Mouse (Mus musculus) embryonic facial prominence, embryonic 14.5 days (tissue): ENCODE measurements around the gene Cox19. TPM values are rescaled to one million over a fixed set of nuclear protein-coding genes. Genes with fewer than 3 reads are reported as not detected.
A peak's percentile ranks its signal among the peaks of the same experiment; 100 is the strongest.
"Not testable (repeated sequence)": the region's sequence is repeated elsewhere in the genome, so short reads cannot be mapped to it uniquely, and the experiment has no call there.

Source experiments
- ATAC-seq: fragments of 200-750 bp; cut with Nextera tagmentation; 2 replicates; pipeline ENCODE4 v1.8.0; 2017; ENCODE audit warnings: low read depth, moderate number of reproducible peaks, moderate TSS enrichment
- DNase-seq: peaks from one replicate; pipeline ENCODE4 v3.0.0-alpha.2; 2015; ENCODE audit warnings: low spot score
- H3K27ac ChIP-seq: fragments of 300-500 bp; sonication (generic); replicated peaks from 2 replicates; pipeline ENCODE4 v1.5.1; 2014; ENCODE audit warnings: low read depth, mild to moderate bottlenecking, low read length, moderate library complexity
- H3K27me3 ChIP-seq: fragments of 300-500 bp; sonication (generic); replicated peaks from 2 replicates; pipeline ENCODE4 v1.6.1; 2014; ENCODE audit warnings: low read length; ENCODE audit not compliant: control insufficient read depth, insufficient read depth
- H3K36me3 ChIP-seq: fragments of 300-500 bp; sonication (generic); 2 replicates; pipeline ENCODE4 v1.6.1; 2014; ENCODE audit warnings: low read length, mixed read lengths; ENCODE audit not compliant: control insufficient read depth, insufficient read depth
- H3K4me1 ChIP-seq: fragments of 300-500 bp; sonication (generic); 2 replicates; pipeline ENCODE4 v1.6.1; 2014; ENCODE audit warnings: antibody characterized with exemption, low read length; ENCODE audit not compliant: control insufficient read depth, insufficient read depth
- H3K4me2 ChIP-seq: fragments of 300-500 bp; sonication (generic); 2 replicates; pipeline ENCODE4 v1.6.1; 2014; ENCODE audit warnings: low read depth, mild to moderate bottlenecking, low read length, moderate library complexity, mixed read lengths
- H3K4me3 ChIP-seq: fragments of 300-500 bp; sonication (generic); 2 replicates; pipeline ENCODE4 v1.5.1; 2014; ENCODE audit warnings: low read depth, mild to moderate bottlenecking, low read length
- H3K9ac ChIP-seq: fragments of 300-500 bp; sonication (generic); 2 replicates; pipeline ENCODE4 v1.6.1; 2014; ENCODE audit warnings: low read depth, mild to moderate bottlenecking, low read length, moderate library complexity, mixed read lengths
- H3K9me3 ChIP-seq: fragments of 300-500 bp; sonication (generic); 2 replicates; pipeline ENCODE4 v1.6.1; 2016; ENCODE audit warnings: low read length; ENCODE audit not compliant: control insufficient read depth
- WGBS: fragments of 180-500 bp; shearing (Covaris S2); extraction: QIAGEN DNeasy Blood & Tissue Kit; methylation state at CpG from one replicate; pipeline ENCODE4 v1.1.7; 2014; 5-methylcytosine and 5-hydroxymethylcytosine counted together
- polyA plus RNA-seq: library from polyadenylated mRNA; unstranded; fragments of >200 nt; fragmentation: Nextera tagmentation; extraction: Ambion mirVana; gene quantifications from 2 replicates; pipeline ENCODE4 v1.2.1, GENCODE M21; 2014

Gene Cox19
- polyA plus RNA-seq, 1 experiment from 2014 or later, result 107 TPM

DNA sequence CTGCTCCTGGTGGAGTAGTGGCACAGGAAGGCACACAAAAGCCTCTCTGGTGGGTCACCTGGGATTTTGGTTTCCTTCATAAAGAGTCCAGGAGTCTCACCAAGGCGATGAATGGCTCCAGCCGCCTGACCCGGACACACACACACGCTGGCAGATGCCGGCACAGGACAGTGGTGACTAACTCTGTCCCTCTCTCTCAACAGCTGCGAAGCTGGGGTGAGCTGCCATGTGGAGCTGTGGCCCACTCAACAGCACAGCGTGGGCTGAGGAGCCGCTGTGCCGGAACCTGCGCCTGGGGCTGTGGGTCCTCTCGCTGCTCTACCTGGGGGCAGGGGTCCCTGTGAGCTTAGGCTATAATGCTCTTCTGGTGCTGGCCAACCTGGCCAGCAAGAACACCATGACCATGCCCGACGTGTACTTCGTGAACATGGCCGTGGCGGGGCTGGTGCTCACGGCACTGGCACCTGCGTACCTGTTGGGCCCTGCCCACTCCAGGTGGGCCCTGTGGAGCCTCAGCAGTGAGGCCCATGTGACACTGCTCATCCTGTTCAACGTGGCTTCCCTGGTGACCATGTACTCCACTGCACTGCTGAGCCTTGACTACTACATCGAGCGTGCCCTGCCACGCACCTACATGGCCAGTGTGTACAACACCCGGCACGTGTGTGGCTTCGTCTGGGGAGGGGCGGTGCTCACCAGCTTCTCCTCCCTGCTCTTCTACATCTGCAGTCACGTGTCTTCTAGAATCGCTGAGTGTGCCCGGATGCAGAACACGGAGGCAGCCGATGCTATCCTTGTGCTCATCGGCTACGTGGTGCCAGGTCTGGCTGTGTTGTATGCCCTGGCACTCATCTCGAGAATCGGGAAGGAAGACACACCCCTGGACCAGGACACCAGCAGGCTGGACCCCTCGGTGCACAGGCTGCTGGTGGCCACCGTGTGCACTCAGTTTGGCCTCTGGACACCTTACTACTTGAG lies 41.3 kb upstream of the Cox19 start:
- Histone ChIP-seq H3K36me3 (0 out of 2 replicates have a peak, but pooled peaks cover 4% of the 10 kb centered on the region), H3K27ac (no peak overlapping the region), H3K9ac (no peak overlapping the region), H3K4me2 (no peak overlapping the region), H3K4me3 (no peak overlapping the region), H3K4me1 (peaks cover 13% of the 10 kb centered on the region), H3K27me3 (no peaks in the 10 kb centered on the region), H3K9me3 (no peaks in the 10 kb centered on the region)
- WGBS, result 93% methylated on average over 35 of the region's 37 CpGs
- ATAC-seq (no peak), DNase-seq (no peak)

DNA sequence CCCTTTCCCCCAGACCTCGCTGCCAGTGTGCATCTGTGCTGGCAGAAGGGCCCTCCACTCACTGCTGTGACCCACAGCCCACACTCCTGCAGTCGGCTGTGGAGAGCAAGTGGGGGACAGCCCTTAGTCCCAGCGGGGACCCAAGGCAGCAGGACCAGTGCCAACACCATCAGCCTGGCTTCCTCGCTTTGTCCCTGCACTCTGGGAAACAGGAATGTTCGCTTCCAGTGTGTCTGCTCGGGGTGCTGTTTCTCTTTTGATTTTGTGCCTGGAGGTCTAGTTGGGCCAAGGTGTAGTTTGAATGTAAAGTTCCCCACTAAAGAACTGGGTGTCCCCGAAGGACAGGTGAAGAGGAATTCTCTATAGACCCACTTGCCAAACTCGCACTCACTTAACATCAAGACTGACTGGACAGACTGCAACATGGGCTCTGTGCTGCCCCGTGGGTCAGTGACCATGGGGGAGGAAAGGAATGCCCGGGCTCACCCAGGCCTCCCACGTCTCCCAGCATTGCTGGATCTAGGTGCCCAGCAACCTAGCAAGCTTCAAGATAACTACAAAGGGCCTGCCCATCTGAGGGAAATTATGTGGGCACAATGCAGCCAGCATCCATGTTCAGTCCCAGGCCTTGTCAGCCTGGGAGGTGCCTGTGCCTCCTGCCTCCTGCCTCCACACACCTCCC lies 40.2 kb upstream of the Cox19 start:
- no peak for DNase-seq
- peaks cover 13% of the 10 kb centered on the region for H3K4me1 ChIP-seq
- 0 out of 2 replicates have a peak, but pooled peaks cover 4% of the 10 kb centered on the region for H3K36me3 ChIP-seq
- H3K27ac ChIP-seq, result no peak overlapping the region; the same call in 1 of the 2 replicates
- no peak for ATAC-seq
- H3K9ac ChIP-seq, result 0 out of 2 replicates have a peak overlapping the region, but pooled peaks have one; percentile 14
- H3K9me3 ChIP-seq, result no peaks in the 10 kb centered on the region
- H3K27me3 ChIP-seq, result no peaks in the 10 kb centered on the region
- no peak overlapping the region for H3K4me2 ChIP-seq
- WGBS, result 69% methylated on average over 9 of the region's 11 CpGs
- H3K4me3 ChIP-seq, result no peak overlapping the region

DNA sequence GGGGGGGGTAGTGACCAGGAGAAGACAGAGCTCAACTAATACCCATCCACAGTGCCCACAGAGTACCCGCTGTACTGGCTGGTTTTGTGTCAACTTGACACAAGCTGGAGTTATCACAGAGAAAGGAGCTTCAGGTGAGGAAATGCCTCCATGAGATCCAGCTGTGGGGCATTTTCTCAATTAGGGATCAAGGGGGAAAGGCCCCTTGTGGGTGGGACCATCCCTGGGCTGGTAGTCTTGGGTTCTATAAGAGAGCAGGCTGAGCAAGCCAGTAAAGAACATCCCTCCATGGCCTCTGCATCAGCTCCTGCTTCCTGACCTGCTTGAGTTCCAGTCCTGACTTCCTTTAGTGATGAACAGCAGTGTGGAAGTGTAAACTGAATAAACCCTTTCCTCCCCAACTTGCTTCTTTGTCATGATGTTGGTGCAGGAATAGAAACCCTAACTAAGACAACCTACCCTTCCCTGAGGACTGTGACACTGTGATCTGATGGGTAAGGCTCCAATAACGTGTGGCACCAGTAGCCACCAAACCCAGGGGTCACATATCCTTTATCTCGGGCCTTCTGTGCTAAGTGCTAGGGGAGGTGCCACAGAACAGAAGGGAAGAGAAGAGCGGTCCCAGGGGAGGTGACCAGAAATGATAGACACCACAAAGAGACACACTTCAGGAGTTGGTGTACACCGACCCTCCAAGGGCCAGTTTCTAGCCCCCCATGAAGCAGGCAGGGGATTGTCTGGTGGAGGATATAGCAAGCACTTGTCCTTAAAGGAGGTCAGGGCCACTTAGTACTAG lies 39.3 kb upstream of the Cox19 start:
- not testable (repeated sequence) for H3K9me3 ChIP-seq, H3K4me2 ChIP-seq, DNase-seq, ATAC-seq, H3K27ac ChIP-seq, H3K36me3 ChIP-seq, H3K27me3 ChIP-seq, H3K9ac ChIP-seq, H3K4me3 ChIP-seq
- H3K4me1 ChIP-seq, result peaks cover 13% of the 10 kb centered on the region
- whole genome bisulfite sequencing, result 75% methylated on average over 5 of the region's 5 CpGs

DNA sequence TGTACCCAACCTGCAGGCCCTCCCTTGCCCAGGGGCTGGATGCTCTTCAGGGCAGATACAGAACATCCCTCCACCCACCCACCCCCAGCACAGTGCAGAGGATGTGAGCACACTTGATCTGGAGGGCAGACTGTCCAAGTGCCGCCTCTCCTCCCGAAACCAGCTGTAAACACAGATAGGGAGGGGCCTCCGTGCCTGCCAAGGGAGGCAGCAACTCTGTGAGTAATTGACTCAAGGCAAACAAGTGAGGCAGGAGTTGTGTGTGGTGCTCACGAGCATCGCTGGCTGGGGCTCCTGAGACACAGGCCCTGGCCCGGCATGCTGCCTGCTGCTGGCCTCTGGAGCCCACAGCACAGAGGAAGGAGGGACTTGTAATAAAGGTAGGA lies 38.5 kb upstream of the Cox19 start:
- 0 out of 2 replicates have a peak, but pooled peaks have one; percentile 26 for ATAC-seq
- Histone ChIP-seq H3K4me1 (peaks cover 13% of the 10 kb centered on the region), H3K9ac (peak overlapping the region; percentile 41), H3K4me2 (no peak overlapping the region; the same call in 1 of the 2 replicates), H3K9me3 (no peaks in the 10 kb centered on the region), H3K27me3 (no peaks in the 10 kb centered on the region), H3K4me3 (no peak overlapping the region), H3K36me3 (0 out of 2 replicates have a peak, but pooled peaks cover 4% of the 10 kb centered on the region), H3K27ac (peak overlapping the region; percentile 77)
- peak; percentile 65 for DNase-seq
- 13% methylated on average over 6 of the region's 6 CpGs for WGBS

DNA sequence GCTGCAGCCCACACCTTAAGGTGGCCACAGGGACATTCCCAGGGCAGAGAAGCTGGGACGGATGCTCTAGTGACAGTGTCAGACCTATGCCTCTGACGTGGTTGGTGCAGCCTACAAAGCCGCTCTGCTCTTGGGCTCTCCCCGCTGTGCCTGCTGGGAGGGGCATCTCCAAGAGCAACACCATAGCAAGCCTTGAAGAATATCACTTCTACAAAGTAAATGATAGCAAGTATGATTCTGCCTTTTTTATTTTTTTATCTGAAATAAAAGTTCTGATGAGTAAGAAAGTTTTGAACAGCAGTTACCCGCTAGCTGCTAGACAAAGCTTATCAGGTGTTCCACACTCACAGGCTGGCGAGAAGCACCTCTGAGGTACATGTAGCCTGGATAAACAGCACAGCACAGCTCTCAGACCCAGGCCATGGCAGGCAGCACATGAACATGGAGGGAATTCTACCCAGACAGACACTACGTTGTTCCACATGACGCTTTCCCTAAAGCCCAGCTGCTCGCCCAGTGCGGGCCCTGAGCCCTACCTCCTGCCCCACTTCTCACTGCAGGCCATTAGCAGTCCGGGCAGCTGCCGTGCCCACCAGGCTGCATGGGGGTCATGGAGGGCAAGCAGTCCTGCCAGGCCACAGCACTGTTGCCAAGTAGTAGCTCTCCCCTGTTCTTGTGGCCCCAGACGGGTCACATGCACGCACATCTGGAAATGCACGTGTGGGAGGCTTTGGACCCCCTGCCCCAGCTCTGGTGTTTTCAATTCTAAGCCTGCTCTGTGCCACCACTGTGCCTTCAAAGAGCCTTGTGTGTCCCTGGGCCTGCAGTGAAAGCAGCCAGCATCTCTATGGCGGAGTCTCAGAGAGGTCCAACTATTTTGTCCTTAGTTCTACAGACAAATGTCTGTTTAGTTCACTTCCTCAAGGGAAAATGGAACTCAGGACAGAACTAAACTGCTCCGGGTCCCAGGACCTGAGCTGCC lies 37.8 kb upstream of the Cox19 start:
- Histone ChIP-seq H3K9ac (peak overlapping the region; percentile 41), H3K27ac (peak overlapping the region; percentile 77), H3K9me3 (no peaks in the 10 kb centered on the region), H3K4me1 (peaks cover 13% of the 10 kb centered on the region), H3K4me3 (no peak overlapping the region), H3K36me3 (0 out of 2 replicates have a peak, but pooled peaks cover 4% of the 10 kb centered on the region), H3K27me3 (no peaks in the 10 kb centered on the region), H3K4me2 (no peak overlapping the region; the same call in 1 of the 2 replicates)
- ATAC-seq (peak; percentile 20; the same call in 1 of the 2 replicates), DNase-seq (no peak)
- 66% methylated on average over 17 of the region's 17 CpGs for WGBS

DNA sequence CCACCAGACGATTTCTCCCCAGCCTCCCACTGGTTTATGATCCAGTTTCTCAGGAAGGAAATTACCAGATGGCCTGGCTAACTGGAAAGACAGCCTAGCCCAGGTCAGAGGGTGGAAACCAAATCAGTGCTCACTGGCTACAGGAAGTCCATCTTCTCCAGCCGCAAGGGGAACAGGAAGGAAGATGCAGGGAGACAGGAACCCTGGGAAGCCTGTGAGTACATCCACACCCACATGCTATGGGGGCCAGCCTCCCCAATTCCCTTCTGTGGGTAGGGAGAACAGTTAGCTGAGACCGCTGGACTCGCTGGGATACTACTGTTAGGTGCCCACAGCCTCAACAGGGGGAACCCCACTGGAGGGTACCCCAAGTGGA lies 37.0 kb upstream of the Cox19 start:
- H3K4me1 ChIP-seq, result peaks cover 13% of the 10 kb centered on the region
- no peak overlapping the region for H3K4me3 ChIP-seq
- H3K27ac ChIP-seq, result peak overlapping the region; percentile 24; the same call in 1 of the 2 replicates
- no peak overlapping the region for H3K4me2 ChIP-seq
- H3K9me3 ChIP-seq, result no peaks in the 10 kb centered on the region
- 65% methylated on average over 4 of the region's 4 CpGs for WGBS
- H3K9ac ChIP-seq, result no peak overlapping the region
- DNase-seq, result no peak
- 0 out of 2 replicates have a peak, but pooled peaks cover 4% of the 10 kb centered on the region for H3K36me3 ChIP-seq
- no peak for ATAC-seq
- H3K27me3 ChIP-seq, result no peaks in the 10 kb centered on the region

DNA sequence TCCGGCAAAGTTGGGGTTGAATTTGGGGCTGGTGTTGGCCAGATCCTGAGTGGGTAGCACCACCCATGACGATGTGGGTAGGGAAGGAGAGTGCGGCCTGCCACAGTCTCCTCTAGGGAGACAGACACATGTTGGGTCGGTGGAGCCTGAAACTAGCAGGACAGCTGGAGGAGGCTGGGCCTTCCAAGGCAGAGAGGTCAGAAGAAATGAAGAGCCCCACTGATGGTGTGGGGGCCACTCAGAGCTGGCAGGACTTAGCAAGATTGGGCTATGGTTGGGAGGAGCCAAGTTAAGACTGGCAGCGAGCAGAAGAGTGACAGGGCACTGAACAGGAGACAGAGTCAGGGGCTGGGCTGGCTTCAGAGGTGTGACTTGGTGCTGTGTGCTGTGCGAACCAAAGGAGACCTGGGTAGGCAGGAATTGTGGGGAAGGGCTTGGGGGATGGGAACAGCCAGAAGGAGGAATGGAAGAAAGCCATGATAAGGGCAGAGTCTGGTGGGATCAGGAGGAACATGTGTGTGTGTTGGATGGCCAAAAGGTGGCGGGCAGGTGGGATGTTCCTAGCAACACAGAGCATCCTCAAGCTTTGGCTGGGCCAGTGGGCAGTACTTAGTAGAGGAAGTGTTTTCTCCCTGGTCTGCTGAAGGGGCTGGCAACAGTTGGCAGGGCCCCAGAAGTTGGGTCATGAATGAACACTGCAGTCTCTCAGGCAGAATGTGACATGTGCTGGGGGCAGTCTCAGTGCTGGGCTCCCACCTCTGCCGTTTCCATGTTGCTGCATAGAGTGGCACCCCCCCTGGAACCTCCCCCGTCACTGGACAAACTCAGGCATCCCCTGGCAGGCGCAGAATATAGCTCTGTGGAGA lies 36.3 kb upstream of the Cox19 start:
- DNase-seq (no peak), ATAC-seq (no peak)
- Histone ChIP-seq H3K4me1 (peaks cover 13% of the 10 kb centered on the region), H3K36me3 (0 out of 2 replicates have a peak, but pooled peaks cover 4% of the 10 kb centered on the region), H3K9me3 (no peaks in the 10 kb centered on the region), H3K4me2 (no peak overlapping the region), H3K27ac (peak overlapping the region; percentile 24; the same call in 1 of the 2 replicates), H3K9ac (no peak overlapping the region), H3K27me3 (no peaks in the 10 kb centered on the region), H3K4me3 (no peak overlapping the region)
- WGBS, result 83% methylated on average over 8 of the region's 10 CpGs
